In genomic region chr15:42056772-42057171, GRCm38 (mm10) we compare ENCODE assay signal across 9 mouse cellular contexts.
A peak's percentile ranks its signal among the peaks of the same experiment; 100 is the strongest.
DNase-seq lines count a peak whose midpoint lies in the region; ATAC-seq lines count a peak whose summit lies in the region.
"Had no signal": no experiment of that assay in that cellular context is flagged by ENCODE, and none has a peak within 500 bp of the region (broad histone marks: within the 10 kb centered on the region; RNA-seq: fewer than 3 reads in every experiment).

No protein-coding gene starts in this region.

- H3K27me3 ChIP-seq in midbrain, embryonic 11.5 days (ENCODE audit: control insufficient read depth, insufficient read depth, low read length) = no peaks in the 10 kb centered on the region

- no peaks in the 10 kb centered on the region for H3K4me1 ChIP-seq in midbrain, embryonic 11.5 days (ENCODE audit: control insufficient read depth, insufficient read depth, low read length)

- no peak overlapping the region for H3K4me3 ChIP-seq in midbrain, embryonic 11.5 days (ENCODE audit: low read depth, low read length)

- DNase-seq in cerebellum, postnatal 10 days = peak; percentile 69 to 82
- no peak for DNase-seq in cerebellum, adult 8-10 months
- DNase-seq in right cerebral cortex, adult 2 months (ENCODE audit: low spot score in 2 of 2) = peak; percentile 5 to 7
- no peak for DNase-seq in right cerebral cortex, postnatal 36 days (ENCODE audit: low spot score in 2 of 2)
- DNase-seq in layer of hippocampus, postnatal 36 days = peak; percentile 12 to 14
- peak; percentile 7 to 24 for DNase-seq in urinary bladder, postnatal 36 days (ENCODE audit: low spot score in 2 of 2)
- no peak for DNase-seq in cerebellum, adult 11-12 months
- no peak for DNase-seq in midbrain, embryonic 11.5 days (ENCODE audit: low spot score, missing footprints)

- ATAC-seq in midbrain, embryonic 11.5 days (ENCODE audit: low FRiP score) = no peak

- no peak overlapping the region for H3K27ac ChIP-seq in midbrain, embryonic 11.5 days (ENCODE audit: low read depth, low read length)
- H3K27ac ChIP-seq: macrophage had no signal

- H3K9ac ChIP-seq in midbrain, embryonic 11.5 days (ENCODE audit: low read length) = no peak overlapping the region

- no peaks in the 10 kb centered on the region for H3K36me3 ChIP-seq in midbrain, embryonic 11.5 days (ENCODE audit: control insufficient read depth, insufficient read depth, low read length)

- H3K4me2 ChIP-seq in midbrain, embryonic 11.5 days = no peak overlapping the region

- 83% methylated on average over 3 of the region's 3 CpGs for WGBS in midbrain, embryonic 11.5 days

- no peaks in the 10 kb centered on the region for H3K9me3 ChIP-seq in midbrain, embryonic 11.5 days (ENCODE audit: control insufficient read depth, low read length)

Comparison
In these comparisons a context has a peak if more than half of its experiments do, and no peak if none do; other contexts are left out.
1. DNase-seq: peak in cerebellum, postnatal 10 days (2 of 2), right cerebral cortex, adult 2 months (2 of 2), layer of hippocampus, postnatal 36 days (2 of 2) and urinary bladder, postnatal 36 days (2 of 2); none in cerebellum, adult 8-10 months (single experiment), right cerebral cortex, postnatal 36 days (0 of 2), cerebellum, adult 11-12 months (single experiment) and midbrain, embryonic 11.5 days (single experiment).